Mouse (Mus musculus) lung, embryonic 15.5 days (tissue): ENCODE data around the gene Zbtb40. TPM values are rescaled to one million over a fixed set of nuclear protein-coding genes. Genes with fewer than 3 reads are reported as not detected.

ENCODE experiments used
- ATAC-seq: fragments of 200-750 bp; cut with Nextera tagmentation; 2 replicates; pipeline ENCODE4 v1.8.0; 2017; ENCODE audit warnings: moderate number of reproducible peaks, borderline replicate concordance; ENCODE audit not compliant: low FRiP score, low TSS enrichment; ENCODE audit errors: extremely low read depth
- H3K27ac ChIP-seq: fragments of 300-500 bp; sonication (generic); 2 replicates; pipeline ENCODE4 v1.5.1; 2015; ENCODE audit warnings: moderate library complexity, mild to moderate bottlenecking, inconsistent platforms
- H3K27me3 ChIP-seq: fragments of 300-500 bp; sonication (generic); 2 replicates; pipeline ENCODE4 v1.6.1; 2015; ENCODE audit warnings: inconsistent platforms
- H3K36me3 ChIP-seq: fragments of 300-500 bp; sonication (generic); 2 replicates; pipeline ENCODE4 v1.6.1; 2015; ENCODE audit warnings: inconsistent platforms
- H3K4me1 ChIP-seq: fragments of 300-500 bp; sonication (generic); 2 replicates; pipeline ENCODE4 v1.6.1; 2015; ENCODE audit warnings: inconsistent platforms
- H3K4me2 ChIP-seq: fragments of 300-500 bp; sonication (generic); 2 replicates; pipeline ENCODE4 v1.6.1; 2015; ENCODE audit warnings: inconsistent platforms, mild to moderate bottlenecking, moderate library complexity
- H3K4me3 ChIP-seq: fragments of 300-500 bp; sonication (generic); 2 replicates; pipeline ENCODE4 v1.5.1; 2015; ENCODE audit warnings: mild to moderate bottlenecking, inconsistent platforms
- H3K9ac ChIP-seq: fragments of 300-500 bp; sonication (generic); 2 replicates; pipeline ENCODE4 v1.6.1; 2015; ENCODE audit warnings: inconsistent platforms
- H3K9me3 ChIP-seq: fragments of 300-500 bp; sonication (generic); 2 replicates; pipeline ENCODE4 v1.6.1; 2016; ENCODE audit warnings: inconsistent platforms
- WGBS: fragments of 180-500 bp; shearing (Covaris S2); methylation state at CpG from one replicate; pipeline ENCODE4 v1.1.7; 2015; 5-methylcytosine and 5-hydroxymethylcytosine counted together
- polyA plus RNA-seq: library from polyadenylated mRNA; unstranded; fragments of >200 nt; fragmentation: Nextera tagmentation; extraction: Ambion mirVana; gene quantifications from 2 replicates; pipeline ENCODE4 v1.2.1, GENCODE M21; 2015

Zbtb40 gene
- polyA plus RNA-seq, 1 experiment from 2014 or later = 5.1 TPM

DNA sequence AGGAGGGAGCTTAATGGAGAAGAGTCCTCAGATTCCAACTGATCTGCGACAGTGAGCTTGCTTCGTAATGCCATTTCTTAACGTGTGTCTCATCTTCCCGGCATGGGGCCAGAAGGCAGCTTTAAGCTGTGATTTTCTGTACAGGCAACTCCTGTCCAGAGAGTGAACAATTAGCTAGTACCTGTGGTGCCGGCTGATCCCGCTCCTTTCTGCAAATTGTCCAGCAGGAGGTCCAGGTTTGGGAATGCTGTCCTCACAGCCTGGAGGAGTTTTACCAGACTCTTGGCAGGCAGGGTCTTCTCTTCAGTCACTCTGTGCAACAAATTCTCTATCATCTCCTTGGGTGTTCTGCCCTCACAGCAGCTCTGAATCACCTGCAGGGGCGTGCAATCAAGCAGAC is 47.6 kb downstream of the Zbtb40 start:
- no peaks in the 10 kb centered on the region for H3K4me1 ChIP-seq
- no peak overlapping the region for H3K4me2 ChIP-seq
- H3K9me3 ChIP-seq = no peaks in the 10 kb centered on the region
- H3K4me3 ChIP-seq = no peak overlapping the region
- H3K27me3 ChIP-seq = no peaks in the 10 kb centered on the region
- ATAC-seq = no peak
- WGBS = 90% methylated on average over 7 of the region's 7 CpGs
- no peak overlapping the region for H3K27ac ChIP-seq
- peaks cover 9% of the 10 kb centered on the region; the same call in 1 of the 2 replicates for H3K36me3 ChIP-seq
- H3K9ac ChIP-seq = no peak overlapping the region

- Histone ChIP-seq H3K4me2 (no peak overlapping the region), H3K4me1 (no peaks in the 10 kb centered on the region), H3K27ac (no peak overlapping the region), H3K27me3 (no peaks in the 10 kb centered on the region), H3K4me3 (no peak overlapping the region), H3K9ac (no peak overlapping the region), H3K9me3 (no peaks in the 10 kb centered on the region), H3K36me3 (peaks cover 22% of the 10 kb centered on the region; the same call in 1 of the 2 replicates)
- WGBS = 80% methylated on average over 7 of the region's 7 CpGs
- ATAC-seq = no peak
Observed at GRCm38 (mm10) chr4:136998371-136998770, 50.2 kb downstream of the Zbtb40 start.

- no peak overlapping the region for H3K27ac ChIP-seq
- WGBS = 91% methylated on average over 12 of the region's 12 CpGs
- ATAC-seq = no peak
- H3K36me3 ChIP-seq = peaks cover 22% of the 10 kb centered on the region; the same call in 1 of the 2 replicates
- H3K9ac ChIP-seq = no peak overlapping the region
- no peaks in the 10 kb centered on the region for H3K9me3 ChIP-seq
- H3K4me3 ChIP-seq = no peak overlapping the region
- no peaks in the 10 kb centered on the region for H3K4me1 ChIP-seq
- no peak overlapping the region for H3K4me2 ChIP-seq
- no peaks in the 10 kb centered on the region for H3K27me3 ChIP-seq
Observed at GRCm38 (mm10) chr4:136997723-136998345, 50.8 kb downstream of the Zbtb40 start.

- 71% methylated on average over 7 of the region's 7 CpGs for WGBS
- peaks cover 28% of the 10 kb centered on the region; the same call in 1 of the 2 replicates for H3K36me3 ChIP-seq
Observed at GRCm38 (mm10) chr4:136996933-136997332, 51.7 kb downstream of the Zbtb40 start.

DNA sequence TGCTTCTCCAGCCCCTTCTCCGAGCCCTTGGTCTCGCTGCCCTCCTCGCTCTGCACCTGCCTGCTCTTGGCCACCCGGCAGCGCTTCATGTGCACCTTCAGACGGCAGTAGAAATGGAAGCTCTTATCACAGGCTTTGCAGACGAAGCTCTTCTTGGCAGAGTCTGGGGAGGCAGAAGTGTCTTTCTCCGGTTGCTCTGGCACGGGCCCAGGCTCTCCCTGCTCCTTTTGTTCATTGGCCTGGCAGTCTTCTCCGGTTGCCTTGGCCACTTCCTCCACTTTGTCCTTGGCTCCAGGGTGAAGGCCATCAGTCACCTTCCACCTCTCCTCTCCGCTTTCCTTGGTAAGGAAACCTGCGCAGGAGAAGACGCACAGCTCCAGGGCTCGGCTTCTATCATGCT is 53.2 kb downstream of the Zbtb40 start:
- no peaks in the 10 kb centered on the region for H3K4me1 ChIP-seq
- no peaks in the 10 kb centered on the region for H3K27me3 ChIP-seq
- H3K36me3 ChIP-seq = peaks cover 32% of the 10 kb centered on the region; the same call in 1 of the 2 replicates
- no peak overlapping the region for H3K4me2 ChIP-seq
- no peaks in the 10 kb centered on the region for H3K9me3 ChIP-seq
- H3K4me3 ChIP-seq = no peak overlapping the region
- H3K27ac ChIP-seq = no peak overlapping the region
- ATAC-seq = no peak
- no peak overlapping the region for H3K9ac ChIP-seq
- 82% methylated on average over 14 of the region's 14 CpGs for WGBS

More at GRCm38 (mm10) chr4:136996933-136997332, 51.7 kb downstream of the Zbtb40 start:
- H3K27ac ChIP-seq = no peak overlapping the region
- H3K4me1 ChIP-seq = no peaks in the 10 kb centered on the region
- no peak for ATAC-seq
- H3K27me3 ChIP-seq = no peaks in the 10 kb centered on the region
- no peak overlapping the region for H3K4me2 ChIP-seq
- no peak overlapping the region for H3K4me3 ChIP-seq
- no peaks in the 10 kb centered on the region for H3K9me3 ChIP-seq
- no peak overlapping the region for H3K9ac ChIP-seq

DNA sequence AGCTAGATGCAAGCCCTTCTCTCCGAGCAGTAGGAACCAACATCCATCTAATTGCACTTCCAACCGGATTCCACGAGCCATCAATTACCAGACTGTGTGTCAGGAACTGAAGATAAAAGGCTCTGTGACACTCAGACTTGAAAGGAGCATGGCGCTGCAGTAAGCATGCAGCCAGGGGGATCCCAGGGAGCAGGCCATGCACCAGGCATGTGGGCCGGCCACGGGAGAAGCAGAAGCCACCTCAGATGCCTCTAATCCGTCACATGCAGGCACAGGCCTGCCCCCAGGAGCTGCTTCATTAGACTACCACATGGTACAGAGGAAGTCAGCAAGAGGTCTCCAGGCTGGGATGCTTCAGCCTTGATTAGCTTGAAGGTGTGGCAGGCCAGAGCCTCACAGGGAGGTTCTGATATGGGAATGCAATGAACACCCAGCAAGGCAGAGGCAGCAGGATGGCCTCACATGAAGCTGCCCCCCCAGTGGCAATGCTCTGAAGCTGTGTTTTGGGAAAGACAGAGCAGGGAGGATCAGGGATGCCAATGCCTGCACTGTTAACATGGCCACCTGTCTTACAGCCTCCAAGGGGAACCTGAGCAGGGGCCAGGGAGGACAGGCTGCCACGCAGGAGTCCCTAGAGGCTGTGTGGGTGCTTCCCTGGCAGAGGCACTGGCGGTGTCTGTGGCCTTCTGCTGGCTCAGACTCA is 66.5 kb downstream of the Zbtb40 start:
- no peaks in the 10 kb centered on the region for H3K9me3 ChIP-seq
- 48% methylated on average over 9 of the region's 9 CpGs for WGBS
- H3K9ac ChIP-seq = no peak overlapping the region
- no peak for ATAC-seq
- H3K36me3 ChIP-seq = peaks cover 2% of the 10 kb centered on the region; the same call in 1 of the 2 replicates
- H3K27me3 ChIP-seq = peaks cover 17% of the 10 kb centered on the region
- H3K4me1 ChIP-seq = 0 out of 2 replicates have a peak, but pooled peaks cover 4% of the 10 kb centered on the region
- H3K27ac ChIP-seq = no peak overlapping the region
- H3K4me3 ChIP-seq = no peak overlapping the region
- H3K4me2 ChIP-seq = no peak overlapping the region

DNA sequence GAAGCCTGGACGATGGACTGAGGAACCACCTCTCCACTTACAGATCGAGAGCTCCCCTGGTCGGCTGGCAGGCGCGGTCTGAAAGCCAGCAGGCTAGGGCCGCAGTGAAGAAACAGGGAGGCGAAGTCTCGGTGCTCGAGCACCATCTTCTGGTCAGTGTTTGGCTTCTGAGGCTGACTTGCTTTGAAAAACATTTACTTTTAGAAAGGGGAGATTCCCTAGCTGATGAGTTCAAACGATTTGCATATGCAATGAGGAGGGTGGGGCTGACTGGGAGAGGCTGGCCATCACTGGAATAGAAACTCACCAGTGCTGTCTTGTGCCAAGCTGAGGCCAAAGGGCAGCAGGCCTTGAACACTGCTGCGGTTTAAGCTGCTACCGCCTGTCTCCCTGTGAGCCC is 67.3 kb downstream of the Zbtb40 start:
- Histone ChIP-seq H3K9ac (no peak overlapping the region), H3K27ac (no peak overlapping the region), H3K4me2 (no peak overlapping the region), H3K36me3 (no peaks in the 10 kb centered on the region; the same call in 1 of the 2 replicates), H3K4me1 (0 out of 2 replicates have a peak, but pooled peaks cover 4% of the 10 kb centered on the region), H3K4me3 (no peak overlapping the region), H3K27me3 (peaks cover 25% of the 10 kb centered on the region), H3K9me3 (no peaks in the 10 kb centered on the region)
- 8% methylated on average over 12 of the region's 12 CpGs for WGBS
- ATAC-seq = no peak; the same call in 1 of the 2 replicates

DNA sequence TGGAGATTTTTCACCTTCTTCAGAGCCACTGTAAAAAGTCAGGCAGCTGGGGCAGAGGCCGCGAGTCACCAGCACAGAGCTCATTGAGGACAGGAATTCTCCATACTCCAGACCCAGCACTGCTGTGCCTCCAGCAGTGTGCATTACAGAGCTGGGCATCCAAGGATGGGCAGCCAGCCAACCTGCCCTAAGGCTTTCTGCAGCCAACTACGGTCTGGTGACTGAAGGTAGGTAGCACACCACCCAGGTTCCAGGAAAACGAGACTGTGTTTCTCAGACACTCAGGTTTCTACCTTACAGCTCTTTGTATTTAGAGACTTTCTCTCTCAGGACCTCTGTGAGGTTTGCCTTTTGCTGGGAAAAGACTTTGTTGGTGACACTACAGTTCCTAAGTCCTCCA is 67.7 kb downstream of the Zbtb40 start:
- Histone ChIP-seq H3K27me3 (peaks cover 29% of the 10 kb centered on the region), H3K9me3 (no peaks in the 10 kb centered on the region), H3K4me1 (0 out of 2 replicates have a peak, but pooled peaks cover 4% of the 10 kb centered on the region), H3K4me2 (no peak overlapping the region), H3K36me3 (no peaks in the 10 kb centered on the region; the same call in 1 of the 2 replicates), H3K4me3 (no peak overlapping the region), H3K9ac (no peak overlapping the region), H3K27ac (no peak overlapping the region)
- no peak for ATAC-seq
- WGBS = 68% methylated on average over 4 of the region's 4 CpGs

DNA sequence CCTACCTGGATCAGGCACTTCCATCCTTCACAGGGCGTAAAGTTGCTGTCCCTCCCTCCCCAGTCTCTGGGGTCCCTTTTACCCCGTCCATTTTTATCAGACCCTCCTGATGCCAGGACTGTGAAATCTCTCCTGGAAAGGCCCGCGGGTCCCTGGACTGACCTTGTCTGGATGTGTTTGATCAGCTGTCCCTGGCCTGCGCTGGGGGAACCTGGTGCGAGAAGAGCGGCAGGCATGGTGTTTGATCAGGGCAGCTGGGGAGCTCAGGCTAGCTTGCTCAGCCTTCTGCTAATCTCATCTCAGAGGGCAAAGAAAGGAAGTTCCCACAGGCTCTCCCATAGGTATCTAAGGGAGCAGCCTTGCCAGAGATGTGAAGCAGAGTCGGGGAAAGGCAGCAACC is 71.4 kb downstream of the Zbtb40 start:
- Histone ChIP-seq H3K9ac (no peak overlapping the region), H3K36me3 (no peaks in the 10 kb centered on the region), H3K4me3 (no peak overlapping the region), H3K27ac (no peak overlapping the region), H3K27me3 (peaks cover 51% of the 10 kb centered on the region), H3K4me2 (no peak overlapping the region), H3K4me1 (0 out of 2 replicates have a peak, but pooled peaks cover 4% of the 10 kb centered on the region), H3K9me3 (no peaks in the 10 kb centered on the region)
- ATAC-seq = no peak
- WGBS = 39% methylated on average over 8 of the region's 8 CpGs

GRCm38 (mm10) chr4:136970939-136971338 is 77.7 kb downstream of the Zbtb40 start:
- Histone ChIP-seq H3K9ac (no peak overlapping the region), H3K9me3 (no peaks in the 10 kb centered on the region), H3K36me3 (no peaks in the 10 kb centered on the region), H3K4me3 (no peak overlapping the region), H3K27ac (no peak overlapping the region), H3K4me2 (no peak overlapping the region), H3K27me3 (peaks cover 82% of the 10 kb centered on the region), H3K4me1 (peaks cover 17% of the 10 kb centered on the region)
- 8% methylated on average over 6 of the region's 6 CpGs for WGBS
- ATAC-seq = no peak

DNA sequence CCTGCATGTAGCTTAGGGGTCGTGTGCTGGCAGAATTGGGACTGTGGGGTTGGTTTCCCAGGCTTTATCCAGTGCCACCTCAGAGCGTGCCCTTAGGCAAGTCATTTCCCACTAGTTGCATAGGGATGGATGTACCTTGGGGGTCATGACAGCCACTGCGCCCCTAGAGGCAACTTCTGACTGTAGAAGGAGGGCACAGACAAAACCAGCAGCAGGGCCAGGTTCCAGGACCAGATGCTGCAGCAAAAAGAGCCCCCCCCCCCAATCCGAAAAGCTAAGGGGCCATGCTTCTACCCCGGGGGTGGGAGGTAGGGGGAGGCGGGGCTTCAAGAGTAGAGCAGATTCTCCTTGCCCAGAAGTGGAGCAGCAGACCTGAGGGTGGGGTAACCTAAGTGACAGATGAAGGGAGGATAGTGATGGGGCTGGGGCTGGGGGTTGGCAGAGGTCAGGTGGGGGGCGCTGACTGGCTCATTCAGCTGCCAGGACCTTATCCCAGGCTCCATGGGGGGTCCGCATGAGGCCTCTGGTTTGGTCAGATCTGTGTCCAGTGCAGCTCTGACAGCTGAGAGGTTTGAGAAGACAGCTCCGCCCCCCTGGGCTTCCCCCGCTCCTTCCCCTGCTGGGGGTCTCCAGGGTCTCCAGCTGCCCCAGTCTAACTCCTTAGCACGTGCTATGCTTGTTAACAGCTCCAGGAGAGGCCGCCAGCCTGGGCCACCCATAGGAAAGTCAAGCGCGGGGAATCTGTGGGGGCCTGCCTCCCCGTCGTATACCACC is 78.9 kb downstream of the Zbtb40 start:
- no peaks in the 10 kb centered on the region for H3K9me3 ChIP-seq
- no peak overlapping the region for H3K27ac ChIP-seq
- 15% methylated on average over 16 of the region's 16 CpGs for WGBS
- H3K36me3 ChIP-seq = no peaks in the 10 kb centered on the region
- no peak overlapping the region for H3K4me2 ChIP-seq
- peak; percentile 66; the same call in 1 of the 2 replicates for ATAC-seq
- no peak overlapping the region for H3K4me3 ChIP-seq
- peaks cover 24% of the 10 kb centered on the region for H3K4me1 ChIP-seq
- peaks cover 83% of the 10 kb centered on the region for H3K27me3 ChIP-seq
- H3K9ac ChIP-seq = no peak overlapping the region
